Mouse (Mus musculus) kidney, adult 8-10 months (tissue): ENCODE measurements around the gene Fam83c.

Source experiments
- DNase-seq, 2 experiments: peaks; one replicate each; pipeline ENCODE4 v3.0.0; 2022

The Fam83c gene

GRCm38 (mm10) chr2:155794674-155795445 lies 39.8 kb downstream of the Fam83c start:
- DNase-seq, result no peak

- no peak for DNase-seq
Measured at GRCm38 (mm10) chr2:155792899-155793298, 41.8 kb downstream of the Fam83c start.

DNA sequence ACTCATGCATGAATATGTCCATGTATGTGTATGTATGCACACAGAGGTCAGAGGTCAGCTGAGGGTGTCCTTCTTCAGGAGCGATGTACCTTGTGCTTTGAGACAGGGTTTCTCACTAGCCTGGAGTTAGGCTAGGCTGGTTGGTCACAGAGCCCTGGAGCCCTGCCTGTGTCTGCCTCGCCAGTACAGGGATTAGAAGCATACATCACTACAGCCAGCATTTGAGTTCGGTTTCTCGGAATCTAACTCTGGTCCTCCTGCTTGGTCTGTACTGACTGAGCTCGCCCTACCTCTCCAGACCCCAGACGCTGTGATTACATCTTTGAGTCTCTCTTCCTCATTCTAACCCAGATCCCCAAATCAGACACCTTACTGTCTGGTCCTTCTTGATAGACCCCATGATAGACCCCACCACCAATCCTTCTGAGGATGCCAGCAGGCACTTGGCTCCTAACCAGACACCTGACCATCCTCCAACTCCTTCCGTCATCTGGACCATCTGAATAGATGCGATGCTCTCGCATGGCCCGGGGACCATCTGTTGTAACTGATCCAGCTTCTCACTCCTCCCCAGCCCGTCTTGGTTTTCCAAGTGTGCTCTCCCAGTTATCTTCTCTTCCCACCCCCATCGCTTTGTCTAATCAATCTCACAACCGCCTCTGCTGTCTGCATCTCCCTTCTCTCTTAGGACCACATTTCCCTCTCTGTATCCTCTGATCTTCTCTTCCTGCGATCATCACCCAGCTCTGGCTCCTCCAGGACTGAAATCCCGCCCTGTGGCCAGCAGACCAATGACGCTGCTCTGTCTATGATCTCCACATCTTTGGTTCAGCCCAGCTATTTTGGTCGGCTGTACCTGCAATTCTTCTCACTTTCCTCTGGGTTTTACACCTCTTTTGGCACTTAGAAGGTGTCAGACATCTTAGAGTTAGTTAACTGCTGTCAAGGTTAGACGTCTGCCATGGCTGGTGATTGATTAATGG lies 46.4 kb downstream of the Fam83c start:
- DNase-seq, result no peak

DNA sequence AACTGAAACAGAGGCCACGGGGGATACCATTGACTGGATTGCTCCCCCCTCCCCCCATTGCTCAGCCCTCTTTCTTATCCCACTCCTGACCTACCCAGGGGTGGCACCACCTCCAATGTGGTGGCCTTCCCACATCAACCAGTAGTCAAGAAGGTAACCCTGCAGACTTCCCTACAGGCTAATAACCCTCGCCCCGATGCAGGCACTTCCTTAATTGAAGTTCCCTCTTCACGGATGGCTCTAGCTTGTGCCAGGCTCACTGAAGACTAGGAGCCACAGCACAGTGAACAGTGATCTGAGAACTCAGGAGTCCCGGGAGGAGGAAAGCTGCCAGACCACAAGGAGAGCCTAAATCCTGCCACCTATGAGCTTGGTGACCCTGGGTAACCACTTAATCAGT lies 47.7 kb downstream of the Fam83c start:
- no peak for DNase-seq

- DNase-seq, result no peak
Measured at GRCm38 (mm10) chr2:155784534-155784933, 50.1 kb downstream of the Fam83c start.

GRCm38 (mm10) chr2:155779506-155779905 lies 55.1 kb downstream of the Fam83c start:
- no peak for DNase-seq

DNA sequence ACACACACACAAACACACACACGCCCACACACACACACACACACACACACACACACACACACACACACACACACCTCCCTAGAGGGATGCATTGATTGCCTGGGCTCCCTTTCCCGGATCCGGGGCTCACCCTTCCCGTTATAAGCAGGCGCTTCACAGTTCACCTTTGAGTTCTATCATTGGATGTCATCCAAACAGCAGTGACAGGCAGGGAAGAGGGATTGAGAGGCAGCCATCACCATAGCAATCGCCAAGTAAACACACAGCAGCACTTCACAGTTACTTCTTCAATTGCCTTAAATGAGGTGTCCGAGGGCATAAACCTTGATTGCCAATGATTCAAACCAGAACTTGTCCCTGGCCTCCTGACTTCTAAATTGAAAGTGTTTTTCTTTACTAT lies 55.6 kb downstream of the Fam83c start:
- no peak for DNase-seq

DNA sequence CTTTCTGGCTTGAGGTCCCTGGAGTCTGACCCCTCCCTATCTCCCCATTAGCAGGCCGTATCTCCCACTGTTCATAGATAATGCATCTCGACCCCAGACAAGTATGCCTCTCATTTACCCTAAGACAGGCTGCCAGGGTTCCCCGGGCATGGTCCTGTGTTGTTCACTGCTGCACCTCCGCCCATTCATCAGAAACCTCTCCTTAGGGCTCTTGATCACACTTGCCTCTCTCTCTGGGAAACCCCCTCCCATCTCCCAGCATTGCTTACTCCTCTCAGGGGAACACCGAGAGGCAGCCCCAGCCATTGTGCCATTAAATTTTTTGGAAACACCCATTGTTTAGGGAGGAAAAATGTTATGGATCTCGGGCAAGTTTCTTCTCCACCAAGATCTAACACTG lies 56.6 kb downstream of the Fam83c start:
- DNase-seq, result no peak

DNA sequence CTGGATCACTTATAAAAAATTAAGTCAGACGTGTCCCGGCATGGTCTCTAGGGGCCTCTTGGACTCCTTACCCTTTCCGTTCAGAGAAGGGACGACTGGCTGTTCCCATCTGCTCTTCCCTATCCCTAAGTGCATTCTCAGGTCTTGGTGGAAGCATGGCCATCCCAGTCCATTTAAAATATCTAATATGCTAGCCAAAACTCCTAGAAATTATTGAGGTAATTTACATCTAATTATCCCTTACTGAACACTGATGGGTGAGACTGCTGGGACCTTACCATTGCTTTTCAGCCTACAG lies 57.0 kb downstream of the Fam83c start:
- DNase-seq, result no peak
